Mouse (Mus musculus): ENCODE data around the gene Olfr1023. TPM values are rescaled to one million over a fixed set of nuclear protein-coding genes. Genes with fewer than 3 reads are reported as not detected.

The Olfr1023 gene
- total RNA-seq (2021): not detected
- long read RNA-seq, experiment 1: 0 reads
- long read RNA-seq, experiment 2: 0 reads

- no peak for DNase-seq (ENCODE audit: low spot score in 2 of 2)
These were observed at the start of gene Olfr1023 for GRCm38 (mm10) chr2:85885340-85885739. Olfr1023 (plus strand) TSS chr2:85885640.

- DNase-seq (ENCODE audit: low spot score in 2 of 2): no peak
These were observed 40.1 kb upstream of the Olfr1023 start, which contains the start of gene Olfr1019 for GRCm38 (mm10) chr2:85845383-85845782. Olfr1019 (minus strand) TSS chr2:85845483.

GRCm38 (mm10) chr2:85846730-85847129 lies 38.7 kb upstream of the Olfr1023 start, which contains the start of gene Olfr1020:
Olfr1020 (plus strand) TSS chr2:85847030.
- DNase-seq (ENCODE audit: low spot score in 2 of 2): no peak

- DNase-seq (ENCODE audit: low spot score in 2 of 2): no peak
These were observed 17.1 kb upstream of the Olfr1023 start, which contains the start of gene Olfr1022 for GRCm38 (mm10) chr2:85868294-85868693. Olfr1022 (plus strand) TSS chr2:85868594.

GRCm38 (mm10) chr2:85904952-85905351 lies 19.5 kb downstream of the Olfr1023 start, which contains the start of gene Olfr1024:
Olfr1024 (minus strand) TSS chr2:85905052.
- no peak for DNase-seq (ENCODE audit: low spot score in 2 of 2)

- no peak for DNase-seq (ENCODE audit: low spot score in 2 of 2)
These were observed 27.8 kb downstream of the Olfr1023 start for GRCm38 (mm10) chr2:85913197-85913596.

GRCm38 (mm10) chr2:85914893-85915292 lies 29.5 kb downstream of the Olfr1023 start, which contains the start of gene Olfr1025-ps1:
Olfr1025-ps1 (plus strand) TSS chr2:85915193.
- no peak for DNase-seq (ENCODE audit: low spot score in 2 of 2)

GRCm38 (mm10) chr2:85921258-85921657 lies 35.8 kb downstream of the Olfr1023 start, which contains the start of gene Olfr1026:
Olfr1026 (plus strand) TSS chr2:85921558.
- no peak for DNase-seq (ENCODE audit: low spot score in 2 of 2)

Other genes starting within 250 kb of the Olfr1023 start
- not detected for gene Olfr1002, start 234.9 kb upstream of the Olfr1023 start, total RNA-seq (2021)
- gene Olfr154, start 221.2 kb upstream of the Olfr1023 start, total RNA-seq (2021): not detected
- not detected for gene Olfr1006, start 206.9 kb upstream of the Olfr1023 start, total RNA-seq (2021)
- not detected for gene Olfr1008, start 196.2 kb upstream of the Olfr1023 start, total RNA-seq (2021)
- not detected for gene Olfr1009, start 170.2 kb upstream of the Olfr1023 start, total RNA-seq (2021)
- not detected for gene Olfr1012, start 122.9 kb upstream of the Olfr1023 start, total RNA-seq (2021)
- not detected for gene Olfr1013, start 118.5 kb upstream of the Olfr1023 start, total RNA-seq (2021)
- not detected for gene Olfr1014, start 112.9 kb upstream of the Olfr1023 start, total RNA-seq (2021)
- not detected for gene Olfr1015, start 103.6 kb upstream of the Olfr1023 start, total RNA-seq (2021)
- not detected for gene Olfr1016, start 83.1 kb upstream of the Olfr1023 start, total RNA-seq (2021)
- not detected for gene Olfr1018, start 67.2 kb upstream of the Olfr1023 start, total RNA-seq (2021)
- gene Olfr1019, start 40.2 kb upstream of the Olfr1023 start, total RNA-seq (2021): not detected
- not detected for gene Olfr1020, start 38.6 kb upstream of the Olfr1023 start, total RNA-seq (2021)
- not detected for gene Olfr1022, start 17.0 kb upstream of the Olfr1023 start, total RNA-seq (2021)
- gene Olfr1024, start 19.4 kb downstream of the Olfr1023 start, total RNA-seq (2021): not detected
- gene Olfr1025-ps1, start 29.6 kb downstream of the Olfr1023 start, total RNA-seq (2021): not detected
- gene Olfr1026, start 35.9 kb downstream of the Olfr1023 start, total RNA-seq (2021): not detected
- gene Olfr1028, start 64.8 kb downstream of the Olfr1023 start, total RNA-seq (2021): not detected
- gene Olfr1029, start 88.3 kb downstream of the Olfr1023 start, total RNA-seq (2021): under 1 TPM in 1 of 2 experiments, not detected in 1; 0.30 TPM
- gene Olfr1030, start 93.6 kb downstream of the Olfr1023 start, total RNA-seq (2021): not detected
- gene Olfr1031, start 104.7 kb downstream of the Olfr1023 start, total RNA-seq (2021): not detected
- not detected for gene Olfr1032, start 119.9 kb downstream of the Olfr1023 start, total RNA-seq (2021)
- 1 to 10 TPM; 3.5 to 4.1 TPM for gene Olfr1033, start 135.0 kb downstream of the Olfr1023 start, total RNA-seq (2021)
- gene Olfr1034, start 160.2 kb downstream of the Olfr1023 start, total RNA-seq (2021): under 1 TPM; 0.10 to 0.27 TPM
- not detected for gene Olfr1036, start 188.4 kb downstream of the Olfr1023 start, total RNA-seq (2021)
- gene Olfr1037, start 201.7 kb downstream of the Olfr1023 start, total RNA-seq (2021): not detected